Mouse (Mus musculus): ENCODE measurements at regions not wholly inside any gene's neighbourhood (a gene's known extent, or its start where the extent isn't known, plus 50 kb on each side); places are given as distances from the start of the nearest gene placed in this dataset.
A peak's percentile ranks its signal among the peaks of the same experiment; 100 is the strongest.

- DNase-seq (ENCODE audit: low spot score), result no peak
Observed at GRCm38 (mm10) chr5:72245382-72245781, 77.4 kb upstream of the Commd8 start.

GRCm38 (mm10) chr5:72244134-72244533 is 76.1 kb upstream of the Commd8 start:
- peak; percentile 21 for DNase-seq (ENCODE audit: low spot score)

- DNase-seq (ENCODE audit: low spot score), result no peak
Observed at GRCm38 (mm10) chr5:72242981-72243380, 75.0 kb upstream of the Commd8 start.

- DNase-seq (ENCODE audit: low spot score), result no peak
Observed at GRCm38 (mm10) chr5:72241451-72241850, 73.5 kb upstream of the Commd8 start.

GRCm38 (mm10) chr5:72240271-72240670 is 72.3 kb upstream of the Commd8 start:
- DNase-seq (ENCODE audit: low spot score), result no peak

- DNase-seq (ENCODE audit: low spot score), result no peak
Observed at GRCm38 (mm10) chr5:72227002-72227401, 59.0 kb upstream of the Commd8 start.

GRCm38 (mm10) chr5:72225576-72226298 is 57.7 kb upstream of the Commd8 start:
- no peak for DNase-seq (ENCODE audit: low spot score)

GRCm38 (mm10) chr5:72225056-72225455 is 57.1 kb upstream of the Commd8 start:
- DNase-seq (ENCODE audit: low spot score), result no peak

GRCm38 (mm10) chr5:72224551-72224966 is 56.6 kb upstream of the Commd8 start:
- DNase-seq (ENCODE audit: low spot score), result no peak

GRCm38 (mm10) chr5:72222902-72223301 is 54.9 kb upstream of the Commd8 start:
- DNase-seq (ENCODE audit: low spot score), result no peak

GRCm38 (mm10) chr5:72219697-72220096 is 51.7 kb upstream of the Commd8 start:
- no peak for DNase-seq (ENCODE audit: low spot score)

- no peak for DNase-seq (ENCODE audit: low spot score)
Observed at GRCm38 (mm10) chr5:72219248-72219647, 51.3 kb upstream of the Commd8 start.
